Mouse (Mus musculus) brain, embryonic 18.5 days (tissue): ENCODE measurements around the gene Olfr284.

Source experiments
- DNase-seq: peaks from one replicate; pipeline ENCODE4 v3.0.0-alpha.2; 2012; ENCODE audit warnings: low read depth, low spot score

Gene Olfr284

GRCm38 (mm10) chr15:98340887-98341286 is at the start of gene Olfr284:
TSS of gene Olfr284 (minus strand) at chr15:98340987.
- no peak for DNase-seq

GRCm38 (mm10) chr15:98389796-98390195 is 49.0 kb upstream of the Olfr284 start:
- DNase-seq: peak; percentile 47

- no peak for DNase-seq
Measured at GRCm38 (mm10) chr15:98387621-98388020, 46.8 kb upstream of the Olfr284 start.

GRCm38 (mm10) chr15:98380846-98381245 is 40.1 kb upstream of the Olfr284 start, which contains the start of gene Olfr283:
TSS of gene Olfr283 (minus strand) at chr15:98380946.
- DNase-seq: no peak

- DNase-seq: no peak
Measured at GRCm38 (mm10) chr15:98378209-98378608, 37.4 kb upstream of the Olfr284 start.

- no peak for DNase-seq
Measured at GRCm38 (mm10) chr15:98317177-98317724, 23.5 kb downstream of the Olfr284 start, which contains the start of gene Olfr285. TSS of gene Olfr285 (minus strand) at chr15:98317353.

GRCm38 (mm10) chr15:98315703-98316102 is 25.1 kb downstream of the Olfr284 start:
- no peak for DNase-seq

- DNase-seq: no peak
Measured at GRCm38 (mm10) chr15:98295628-98296551, 44.9 kb downstream of the Olfr284 start, which contains the start of gene Zfp641. TSS of gene Zfp641 (minus strand) at chr15:98296161.

GRCm38 (mm10) chr15:98293651-98294050 is 47.1 kb downstream of the Olfr284 start:
- DNase-seq: no peak
